Mouse (Mus musculus) naive thymus-derived CD4-positive, alpha-beta T cell, adult 2 months (primary cell): ENCODE measurements at regions not wholly inside any gene's neighbourhood (a gene's known extent, or its start where the extent isn't known, plus 50 kb on each side); places are given as distances from the start of the nearest gene placed in this dataset.

ENCODE experiments used
- DNase-seq: peaks from one replicate; pipeline ENCODE4 v3.0.0-alpha.2; 2011; ENCODE audit warnings: low read depth

DNA sequence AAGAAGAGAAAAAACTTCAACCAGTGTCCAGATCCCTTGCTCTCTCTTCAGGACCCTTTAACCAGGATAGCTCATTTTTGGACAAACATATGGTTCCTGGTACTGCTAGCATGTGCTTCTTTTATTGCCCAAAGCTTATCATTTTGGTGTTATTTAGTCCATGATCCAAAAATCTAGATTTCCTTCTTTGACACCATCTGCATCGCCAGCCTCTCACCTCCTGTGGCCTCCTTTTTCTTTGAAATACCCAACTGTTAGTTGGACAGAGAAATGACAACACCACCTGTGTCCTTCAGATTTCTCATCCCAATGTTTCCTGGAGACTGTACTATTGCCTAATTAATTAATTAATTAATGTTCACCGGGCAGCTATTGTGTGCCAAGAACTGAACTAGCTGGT is 188.0 kb upstream of the Plppr1 start:
- DNase-seq: no peak

DNA sequence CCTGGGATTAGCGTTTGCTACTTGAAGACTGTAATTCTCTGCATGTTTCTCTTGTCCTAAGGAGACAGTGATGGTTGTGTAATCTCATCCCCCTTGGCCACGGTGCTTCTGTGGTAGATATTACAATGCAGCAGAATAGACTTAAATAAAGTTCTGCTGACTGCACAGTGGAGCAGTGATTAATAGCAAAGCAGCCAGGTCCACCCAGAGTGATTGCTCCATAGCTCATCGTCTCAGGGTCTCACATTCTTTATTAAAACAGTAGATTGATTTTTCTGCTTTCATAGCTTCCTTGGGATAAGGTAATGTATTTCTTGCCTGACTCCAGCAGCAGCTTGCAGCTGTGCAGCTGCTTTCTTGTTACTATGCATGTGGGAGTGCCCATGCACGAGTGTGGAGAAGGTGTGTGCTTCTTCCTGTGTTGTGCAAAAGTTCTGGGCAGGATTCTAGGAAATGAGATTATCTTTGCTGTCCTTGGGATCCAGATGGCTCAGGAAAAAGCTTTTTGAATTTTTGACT is 169.9 kb upstream of the Plppr1 start:
- no peak for DNase-seq

DNA sequence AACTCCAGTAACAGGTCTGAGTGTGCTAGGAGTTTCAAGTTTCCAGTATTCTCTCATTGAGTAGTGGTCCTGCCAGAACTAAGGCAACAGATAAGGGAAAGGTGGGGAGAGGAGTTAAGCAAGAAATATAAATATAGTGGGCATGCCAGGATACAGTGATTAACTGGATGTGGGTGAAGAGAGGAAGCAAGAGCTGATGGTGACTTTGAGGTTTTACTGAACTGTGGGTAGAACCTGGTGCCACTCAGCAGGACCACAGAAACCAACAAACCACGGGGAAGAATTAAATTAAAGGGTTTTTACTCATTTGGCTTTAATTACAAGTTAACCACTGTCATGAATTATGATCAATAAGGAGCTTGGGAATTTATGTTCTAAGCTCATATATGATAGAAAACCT is 154.5 kb upstream of the Plppr1 start:
- no peak for DNase-seq

DNA sequence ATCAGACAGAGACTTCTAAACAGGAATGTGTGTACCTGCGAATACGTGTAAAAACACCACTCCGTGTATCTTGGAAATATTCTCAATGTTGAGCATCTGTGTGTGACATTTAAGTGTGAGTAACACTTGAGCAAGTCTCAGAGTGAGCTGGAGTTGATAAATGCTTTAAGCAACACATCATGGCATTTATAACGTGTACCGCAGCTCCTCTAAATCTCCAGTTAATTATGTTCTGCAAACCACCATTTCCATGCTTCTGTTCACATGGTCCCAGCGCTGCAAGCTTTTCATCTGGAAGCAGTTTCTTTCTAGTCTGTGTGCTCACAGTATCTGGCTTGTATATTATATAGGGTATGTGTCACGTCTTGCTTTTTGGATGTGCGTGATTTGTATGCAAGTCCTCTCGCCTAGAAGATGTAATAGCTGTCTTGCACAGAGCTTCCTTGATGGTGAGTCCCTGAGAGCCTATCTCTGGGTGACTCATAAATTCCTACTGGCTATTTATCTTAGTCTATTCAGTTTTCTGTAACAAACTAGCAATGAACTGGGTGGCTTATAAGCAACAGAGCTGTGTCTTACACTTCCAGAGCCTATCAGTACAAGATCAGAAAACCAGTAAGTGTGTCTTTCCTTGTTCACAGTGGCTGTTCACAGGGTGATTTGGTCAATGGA is 153.7 kb upstream of the Plppr1 start:
- no peak for DNase-seq

DNA sequence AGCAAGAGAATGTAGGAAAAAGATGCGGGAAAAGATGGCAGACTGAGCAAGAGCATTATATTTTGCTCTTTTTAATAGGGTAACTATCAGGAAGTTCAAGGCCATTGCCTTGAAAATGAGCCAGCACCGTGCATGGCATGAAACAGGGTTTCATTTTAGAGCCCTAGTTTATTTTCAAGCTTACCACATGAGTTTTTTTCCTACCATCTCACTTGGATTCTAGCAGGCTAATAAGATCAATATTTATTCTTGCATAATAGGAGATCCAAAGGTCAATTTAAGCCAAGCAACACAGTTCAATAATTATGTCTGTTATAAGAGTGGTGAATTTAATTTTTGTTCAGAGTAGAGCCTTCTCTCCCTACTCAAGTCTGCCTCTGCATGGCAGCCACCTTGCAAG is 149.9 kb upstream of the Plppr1 start:
- no peak for DNase-seq

DNA sequence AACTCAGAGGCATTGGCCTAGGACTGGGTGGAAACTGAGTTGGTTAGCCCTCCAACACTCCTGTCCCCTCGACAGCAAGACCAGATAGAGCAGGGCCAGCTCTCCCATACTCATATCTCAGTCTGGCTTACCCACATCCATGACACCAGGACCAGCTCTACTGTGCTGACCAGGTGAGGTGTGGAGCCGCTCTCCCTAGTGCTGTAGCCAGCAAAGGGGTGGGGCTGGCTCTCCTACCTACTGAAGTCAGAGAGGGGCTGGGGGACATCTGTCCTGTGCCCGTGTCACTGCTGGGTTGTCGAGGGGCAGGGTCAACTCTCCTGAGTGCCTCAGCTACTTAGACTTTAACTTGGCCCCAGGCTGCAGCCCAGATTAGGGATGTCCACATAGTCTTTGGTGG is 145.8 kb upstream of the Plppr1 start:
- no peak for DNase-seq

DNA sequence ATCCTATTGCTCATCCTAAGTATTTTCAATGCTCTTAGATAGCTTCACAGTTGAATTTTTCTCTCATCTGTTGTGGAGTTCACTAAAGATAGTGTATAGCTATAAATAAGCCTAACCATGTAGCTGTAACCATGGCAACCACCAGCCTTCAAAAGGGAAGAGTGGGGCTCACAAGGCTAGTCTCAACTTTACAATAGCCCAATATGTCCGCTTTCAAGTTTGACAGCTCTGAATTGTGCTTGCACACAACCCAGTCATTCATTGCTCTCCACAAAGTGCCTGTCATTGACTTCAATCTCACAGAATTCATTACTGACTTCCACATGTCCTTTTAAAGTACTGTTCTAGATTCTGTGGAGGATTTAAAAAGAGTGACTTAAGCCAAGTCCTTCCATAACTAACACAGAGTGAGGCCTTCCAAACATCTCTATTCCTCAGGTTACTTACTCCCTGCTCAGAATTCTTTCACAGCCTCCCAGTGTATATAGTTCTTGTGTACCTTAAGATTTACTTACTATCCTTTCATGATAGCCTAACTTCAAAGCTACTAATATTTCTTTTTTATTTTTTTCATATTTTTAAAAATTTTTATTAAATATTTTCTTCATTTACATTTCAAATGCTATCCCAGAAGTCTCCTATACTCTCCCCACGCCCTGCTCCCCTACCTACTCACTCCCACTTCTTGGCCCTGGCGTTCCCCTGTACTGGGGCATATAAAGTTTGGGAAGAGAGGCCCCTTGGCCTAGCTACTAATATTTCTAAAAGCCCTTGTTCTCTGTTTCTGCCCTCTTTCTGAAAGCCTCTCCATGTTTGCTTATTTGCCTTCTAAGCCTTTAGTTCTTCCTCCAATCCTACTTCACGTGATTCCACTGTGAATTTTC is 134.3 kb upstream of the Plppr1 start:
- DNase-seq: no peak

DNA sequence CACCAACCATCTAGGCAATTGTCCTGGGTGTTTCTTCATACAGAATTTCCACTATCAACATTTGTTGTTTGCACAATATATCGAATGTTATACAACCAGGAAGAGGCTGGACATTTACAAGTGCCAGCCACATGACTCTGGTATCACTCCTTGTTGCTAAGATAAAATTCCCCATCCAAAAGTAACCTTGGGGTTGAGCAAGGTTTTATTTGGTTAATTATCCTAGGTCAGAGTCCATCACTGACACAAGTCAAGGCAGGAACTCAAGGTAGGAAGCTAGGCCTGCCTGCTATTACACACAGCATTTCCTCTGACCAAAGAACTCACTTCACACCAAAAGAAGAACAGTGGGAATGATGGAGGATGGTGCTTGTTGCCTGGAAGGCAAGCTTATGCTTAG is 120.7 kb upstream of the Plppr1 start:
- no peak for DNase-seq

DNA sequence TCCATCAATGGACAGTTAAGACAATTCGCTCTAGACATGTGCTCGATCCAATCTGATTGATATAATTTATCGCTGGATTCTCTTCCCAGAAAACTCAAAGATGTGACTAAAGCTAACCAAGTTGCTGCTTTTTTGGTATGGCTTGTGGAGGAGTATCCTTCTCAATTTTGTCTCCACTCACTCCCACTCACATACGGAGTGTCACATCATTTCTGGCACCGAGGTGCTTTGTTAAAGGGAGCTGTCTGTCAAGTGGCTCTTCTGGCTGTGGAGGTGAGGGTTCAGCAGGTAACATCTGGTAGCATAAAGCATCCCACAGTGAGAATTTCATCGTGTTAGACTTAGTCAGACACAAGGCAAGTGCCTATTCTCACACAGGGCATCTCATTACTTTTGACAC is 120.2 kb upstream of the Plppr1 start:
- DNase-seq: no peak

DNA sequence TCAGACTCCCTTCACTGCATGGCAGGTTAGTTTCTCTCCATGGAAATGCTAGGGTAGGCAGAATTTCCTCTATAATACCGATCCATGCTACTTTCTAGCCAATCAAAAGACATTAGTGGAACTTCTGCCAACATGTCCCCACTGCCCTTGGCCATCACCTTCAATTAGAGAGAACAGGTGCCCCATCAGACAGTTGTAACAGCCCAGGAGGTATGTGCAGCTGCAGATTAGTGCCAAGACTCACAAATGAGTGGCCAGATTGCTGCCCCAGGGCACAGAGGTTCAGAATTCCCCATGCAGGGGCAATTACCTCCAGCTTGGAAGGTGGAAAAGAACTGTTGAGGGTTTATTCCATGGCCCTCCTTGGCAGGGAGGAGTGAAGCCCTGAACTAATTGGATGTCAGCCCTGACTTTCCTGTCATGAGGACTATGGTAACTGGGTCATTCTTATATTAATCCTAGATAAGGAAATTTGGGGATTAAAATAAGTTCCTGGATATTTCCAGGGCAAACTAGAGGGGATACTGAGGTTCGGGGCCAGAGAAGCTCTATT is 113.7 kb upstream of the Plppr1 start:
- no peak for DNase-seq

DNA sequence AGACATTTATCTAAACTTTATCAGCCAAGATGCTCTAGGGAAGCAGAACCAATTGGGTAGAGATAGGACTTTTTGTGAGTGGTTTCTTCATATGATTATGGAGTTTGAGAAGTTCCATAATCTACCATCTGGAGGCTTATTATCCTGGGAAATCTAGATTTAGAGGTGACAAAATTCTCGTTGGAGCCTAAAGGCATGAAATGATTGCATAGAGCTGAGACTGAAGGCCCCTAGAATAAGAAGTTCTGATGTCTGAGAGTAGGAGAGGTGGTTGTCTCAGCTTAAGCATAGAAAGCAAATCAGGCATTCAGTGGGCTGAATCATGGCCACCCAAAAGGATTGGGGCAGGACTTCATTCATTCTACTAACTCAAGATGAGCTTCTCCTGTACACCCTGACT is 106.1 kb upstream of the Plppr1 start:
- DNase-seq: no peak

DNA sequence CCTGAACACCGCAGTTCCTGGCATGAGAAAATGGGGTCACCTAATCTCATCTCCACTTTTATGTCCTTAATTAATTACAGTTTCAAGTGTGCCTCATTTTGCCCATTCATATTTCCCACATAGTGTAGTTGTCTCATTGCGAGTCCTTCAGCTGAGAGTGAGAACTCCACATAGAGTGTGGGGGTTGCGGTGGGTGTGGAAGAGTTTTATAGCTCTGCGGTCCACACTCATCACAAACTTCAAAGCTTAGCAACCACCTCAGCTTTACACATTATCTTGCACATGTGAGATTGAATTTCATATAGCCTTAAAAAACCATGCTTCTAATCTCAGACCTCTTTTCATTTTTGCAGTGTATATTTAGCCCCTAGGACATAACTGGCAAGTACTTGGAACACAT is 83.3 kb upstream of the Plppr1 start:
- no peak for DNase-seq

DNA sequence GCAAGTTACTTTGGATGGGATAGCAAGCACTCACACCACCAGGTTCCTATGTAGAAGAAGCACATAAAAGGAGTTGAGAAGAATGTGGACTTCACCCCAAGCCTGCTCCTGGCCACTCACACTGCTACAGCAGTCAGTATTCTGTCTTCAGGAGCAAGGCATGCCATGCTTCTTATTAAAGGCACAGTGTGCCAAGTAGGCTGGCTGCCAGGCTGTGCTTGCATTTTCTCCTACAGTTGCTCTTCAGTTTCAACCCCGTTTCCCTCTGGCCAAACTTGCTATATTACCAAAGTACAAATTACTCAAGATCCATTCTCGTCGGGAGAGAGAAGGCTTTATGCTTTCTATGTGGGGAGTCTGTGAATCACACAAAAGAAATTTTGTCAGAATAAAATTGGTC is 67.1 kb upstream of the Plppr1 start:
- no peak for DNase-seq
